Mouse (Mus musculus) layer of hippocampus, postnatal 25 days (tissue): ENCODE data around the gene Nhlrc2. TPM values are rescaled to one million over a fixed set of nuclear protein-coding genes. Genes with fewer than 3 reads are reported as not detected.

Experiments used
- DNase-seq, 2 experiments: peaks; one replicate each; pipeline ENCODE4 v3.0.0; 2022; ENCODE audit warnings: mixed read lengths in 2 of 2, low spot score in 1 of 2; ENCODE audit errors: extremely low spot score in 1 of 2
- total RNA-seq, 2 experiments: library from RNA; stranded (reverse); gene quantifications; 2 replicates each; pipeline ENCODE4 v1.2.3; 2021

The Nhlrc2 gene
- total RNA-seq, 2 experiments from 2014 or later = 10.4 to 12.2 TPM

DNA sequence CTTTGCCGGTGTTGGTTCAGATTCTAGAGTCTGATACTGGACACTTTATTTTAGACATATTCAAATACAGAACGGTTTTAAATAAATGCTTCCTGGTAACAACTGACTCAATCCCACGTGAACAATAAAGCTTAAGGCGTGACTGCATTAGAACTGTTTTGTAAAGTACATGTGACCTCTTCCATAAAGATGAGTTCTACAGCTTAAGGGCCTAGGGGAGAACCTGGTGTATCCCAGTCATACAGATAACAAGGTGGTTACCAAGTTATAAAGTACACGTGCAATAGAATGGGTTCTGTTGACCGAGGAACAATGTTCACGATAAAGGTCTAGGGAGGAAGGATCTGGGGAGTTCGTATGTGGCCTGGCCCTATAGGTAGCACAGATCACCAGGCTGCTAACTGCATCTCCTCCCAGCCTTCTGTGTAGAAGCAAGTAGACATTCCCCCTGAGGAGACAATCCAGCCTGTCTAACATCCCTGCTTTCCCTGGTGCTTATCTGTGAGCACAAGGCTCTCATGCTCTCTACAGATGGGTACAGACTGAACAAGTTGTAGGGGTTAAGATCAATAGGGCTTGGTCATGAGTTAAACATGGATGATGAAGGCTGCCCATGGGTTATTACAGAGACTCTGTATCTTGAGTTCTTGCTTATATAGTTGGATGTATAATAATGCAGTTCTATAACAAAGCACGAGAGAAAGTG is 14.5 kb downstream of the Nhlrc2 start:
- no peak for DNase-seq

DNA sequence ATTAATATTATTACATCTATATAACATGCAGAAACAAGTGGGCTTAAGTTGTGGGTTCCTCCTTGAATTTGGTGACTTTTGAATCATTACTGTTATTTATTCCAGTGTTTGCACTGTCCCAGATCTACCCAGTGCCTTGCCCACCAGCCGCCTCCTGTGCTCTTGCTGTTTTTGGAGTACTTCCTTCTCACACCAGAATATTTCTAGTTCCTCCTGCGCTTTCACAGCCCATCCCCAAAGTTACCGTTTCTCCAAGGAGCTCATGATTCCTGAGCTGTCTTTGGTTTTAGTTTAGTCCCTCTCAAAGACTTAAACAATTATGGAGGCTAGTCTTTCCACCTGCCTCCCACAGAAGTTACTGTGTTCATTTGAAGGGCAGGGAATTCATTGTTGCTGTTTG is 15.4 kb downstream of the Nhlrc2 start:
- DNase-seq = no peak

DNA sequence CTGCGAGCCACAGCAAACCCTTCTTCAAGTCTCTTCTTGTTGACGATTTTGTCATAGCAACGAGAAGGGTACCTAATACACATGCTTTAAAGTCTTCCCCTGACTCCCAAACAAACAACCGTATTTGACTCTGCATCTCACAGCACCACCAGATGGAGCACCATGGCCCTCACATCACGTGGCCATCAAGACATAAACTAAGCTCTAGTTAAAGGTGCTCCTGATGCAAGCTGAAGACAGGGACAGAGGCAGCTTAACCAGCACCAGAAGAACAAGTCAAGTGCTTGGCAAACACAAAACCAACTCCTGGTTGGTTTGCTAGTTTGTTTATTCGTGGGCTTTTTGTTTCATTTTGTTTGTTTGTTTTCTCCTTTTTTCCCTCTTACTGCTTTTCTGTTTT is 17.3 kb downstream of the Nhlrc2 start:
- no peak for DNase-seq

DNA sequence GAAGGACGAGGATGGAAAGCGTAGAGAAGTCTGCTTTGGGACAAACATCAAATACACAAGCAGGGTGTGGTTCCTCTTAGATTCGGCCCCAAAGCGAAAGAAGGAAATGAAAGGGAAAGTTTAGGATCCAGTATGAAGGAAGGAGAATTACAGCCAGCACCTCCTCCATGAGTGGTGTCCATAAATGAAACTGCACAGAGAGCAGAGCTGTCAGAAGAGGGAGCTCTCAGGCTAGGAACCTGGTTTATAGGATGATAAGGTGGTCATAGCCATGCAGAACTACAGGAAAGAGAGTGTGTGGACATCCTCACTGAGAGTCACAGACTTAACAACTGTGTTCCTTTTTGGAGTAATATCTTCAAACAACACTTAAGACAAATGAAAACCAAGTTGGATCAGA is 18.0 kb downstream of the Nhlrc2 start:
- peak in 1 of 2 experiments; percentile 43 for DNase-seq

DNA sequence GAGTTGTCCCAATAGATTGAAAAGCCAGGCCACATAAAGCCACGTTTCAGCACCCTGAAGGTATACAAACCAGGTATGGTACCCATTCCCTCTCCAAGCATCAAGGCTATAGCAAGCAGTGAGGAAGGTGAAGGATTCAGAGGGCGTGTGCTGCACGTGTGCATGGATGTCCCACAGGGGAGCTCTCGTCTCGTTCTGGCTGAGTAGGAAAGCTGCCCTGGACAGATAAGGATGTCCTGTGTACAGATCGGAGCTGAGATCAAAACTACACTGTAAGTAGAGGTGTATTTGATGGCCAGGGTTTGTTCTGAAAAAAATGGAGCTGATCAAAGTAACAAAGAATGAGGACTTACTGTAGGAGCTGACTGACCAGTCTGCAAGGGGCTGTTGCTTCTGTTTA is 18.9 kb downstream of the Nhlrc2 start:
- no peak for DNase-seq

DNA sequence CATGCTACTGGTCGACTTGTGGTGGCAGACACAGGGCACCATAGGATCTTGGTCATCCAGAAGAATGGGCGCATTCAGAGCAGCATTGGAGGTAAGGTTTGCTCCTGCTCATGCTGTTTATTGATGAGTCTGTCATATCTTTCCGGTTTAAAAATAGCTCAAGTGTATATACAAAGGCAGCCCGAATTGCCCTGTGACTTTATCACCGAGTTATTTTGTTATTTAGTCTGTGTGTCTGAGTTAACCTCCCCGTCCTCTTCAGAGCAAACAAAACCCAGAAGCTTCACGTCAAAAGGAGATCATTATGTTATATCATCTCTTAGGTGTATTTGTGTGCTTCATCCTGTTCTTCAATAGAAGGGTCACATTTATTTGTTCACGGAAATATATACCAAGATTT is 22.7 kb downstream of the Nhlrc2 start:
- no peak for DNase-seq

DNA sequence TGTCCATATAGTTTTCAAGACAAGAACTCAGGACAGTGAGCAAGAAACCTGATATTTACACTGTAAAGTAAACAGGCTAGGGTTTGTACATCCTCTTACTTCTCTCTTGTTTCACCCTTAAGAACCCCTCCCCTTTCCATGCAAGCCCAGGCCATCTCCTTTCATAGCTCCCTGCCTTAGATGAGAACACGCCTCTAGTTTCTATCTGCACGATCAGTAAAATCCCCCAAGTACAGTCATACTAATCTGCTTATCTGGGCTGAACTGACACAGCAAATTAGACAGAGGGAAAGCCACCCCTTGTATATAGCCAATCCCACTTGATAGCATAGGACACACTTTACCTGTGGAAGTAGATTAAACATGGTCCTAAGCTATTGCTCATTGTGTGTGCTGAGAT is 23.2 kb downstream of the Nhlrc2 start:
- no peak for DNase-seq

DNA sequence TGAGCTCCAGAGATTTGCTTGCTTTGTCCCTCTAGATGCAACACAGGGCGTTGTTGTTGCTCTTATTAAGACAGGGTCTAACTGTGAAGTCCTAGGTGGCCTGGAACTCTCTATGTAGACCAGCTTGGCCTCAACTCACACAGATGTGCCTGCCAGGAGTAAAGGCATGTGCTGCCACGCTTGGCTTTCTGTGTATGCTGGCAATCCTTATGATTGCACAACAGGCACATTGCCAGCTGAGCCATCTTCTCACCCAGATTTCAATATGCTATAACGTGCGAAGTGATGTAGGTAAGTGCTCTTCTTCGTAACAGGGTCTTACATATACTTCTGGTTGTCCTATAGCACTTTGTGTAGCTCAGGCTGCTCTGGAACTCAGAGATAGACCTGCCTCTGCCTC is 23.9 kb downstream of the Nhlrc2 start:
- DNase-seq = no peak

DNA sequence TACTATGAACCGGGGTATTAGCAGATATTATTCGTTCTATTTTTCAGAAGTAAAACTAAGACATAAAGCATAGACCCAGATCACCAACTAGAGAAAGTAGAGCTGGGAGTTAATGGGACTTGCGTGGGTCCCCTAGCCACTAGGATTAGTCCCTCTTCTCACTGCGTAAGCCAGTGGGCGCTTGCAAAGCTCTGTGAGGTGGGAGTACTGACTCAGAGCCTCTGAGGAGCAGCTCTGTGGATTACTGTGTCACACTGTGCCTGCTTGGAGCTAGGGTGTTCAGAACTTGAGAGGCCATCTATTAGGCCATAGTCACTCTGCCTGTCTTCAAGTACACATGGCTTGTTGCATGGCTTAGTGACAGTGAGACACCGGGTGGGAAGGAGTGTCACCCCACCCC is 25.1 kb downstream of the Nhlrc2 start:
- no peak for DNase-seq

DNA sequence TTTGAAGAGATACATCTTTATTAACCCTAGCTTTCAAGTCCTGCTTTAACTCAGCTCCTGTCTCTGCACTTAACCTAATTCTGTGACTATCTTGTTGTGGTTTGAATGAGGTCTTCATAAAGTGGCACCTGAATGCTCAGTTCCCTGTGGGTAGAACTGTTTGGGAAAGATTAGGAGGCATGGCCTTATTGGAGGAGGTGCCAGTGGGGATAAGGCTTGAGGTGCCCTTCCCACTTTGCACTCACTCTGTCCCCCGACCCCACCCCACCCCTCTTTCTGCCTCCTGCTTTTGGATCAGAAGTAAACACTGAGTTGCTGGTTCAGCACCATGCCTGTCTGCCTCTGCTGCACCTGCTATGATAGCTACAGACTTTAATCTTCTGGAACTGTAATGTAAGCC is 29.7 kb downstream of the Nhlrc2 start:
- no peak for DNase-seq

DNA sequence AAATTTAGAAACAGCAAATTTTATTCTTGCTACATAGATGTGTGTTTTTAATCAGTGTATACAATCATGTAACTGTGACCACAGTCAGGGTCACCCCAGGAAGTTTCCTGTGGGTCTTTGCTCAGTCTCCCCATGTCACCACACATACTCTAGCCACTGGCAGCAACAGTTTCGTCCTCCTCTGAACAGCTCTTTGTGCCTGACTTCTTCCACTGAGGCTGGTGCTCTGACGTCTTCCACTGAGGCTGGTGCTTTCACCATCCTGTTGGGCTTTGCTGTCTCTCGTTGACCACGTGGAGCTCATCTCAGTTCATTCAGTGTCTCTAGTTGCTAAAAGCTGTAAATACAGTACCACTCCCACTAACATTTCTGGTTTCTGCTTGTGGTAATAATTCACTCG is 33.9 kb downstream of the Nhlrc2 start:
- no peak for DNase-seq

DNA sequence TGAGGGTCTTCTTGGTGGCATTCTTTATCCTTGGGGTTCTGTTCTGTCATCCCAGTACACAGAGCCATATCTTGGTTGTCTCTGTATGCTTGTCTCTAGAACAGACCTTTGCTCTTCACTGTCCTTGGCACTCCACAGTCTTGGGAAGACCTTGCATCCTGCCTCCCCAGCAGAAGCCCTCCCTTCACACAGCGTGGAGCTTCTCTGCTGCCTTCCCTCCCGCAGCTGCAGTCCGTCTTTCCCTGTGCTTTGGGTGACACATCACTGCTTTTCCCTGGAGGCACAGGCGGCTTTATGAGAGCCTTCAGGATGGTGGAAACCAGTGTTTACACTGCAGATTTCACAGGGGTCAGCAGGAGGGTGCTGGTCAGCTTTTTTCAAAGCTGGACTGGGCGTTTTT is 35.7 kb downstream of the Nhlrc2 start:
- no peak for DNase-seq

DNA sequence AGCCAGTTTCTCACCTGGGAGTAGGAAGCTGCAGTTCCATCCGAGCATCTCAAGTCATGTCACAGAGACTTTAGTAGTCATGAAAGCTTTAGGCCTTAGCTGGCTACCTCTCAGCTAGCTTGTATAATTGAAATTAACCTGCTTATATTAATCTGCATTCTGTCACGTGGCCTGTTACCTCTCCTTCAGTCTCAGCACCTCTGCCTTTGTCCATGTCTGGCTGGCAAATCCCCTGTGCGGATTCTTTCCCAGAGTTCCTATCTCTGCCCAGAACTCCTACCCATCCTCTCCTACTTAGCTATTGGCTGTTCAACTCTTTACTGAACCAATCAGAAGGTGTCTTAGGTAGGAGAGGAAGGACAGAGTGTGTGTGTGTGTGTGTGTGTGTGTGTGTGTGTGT is 36.2 kb downstream of the Nhlrc2 start:
- DNase-seq = no peak

DNA sequence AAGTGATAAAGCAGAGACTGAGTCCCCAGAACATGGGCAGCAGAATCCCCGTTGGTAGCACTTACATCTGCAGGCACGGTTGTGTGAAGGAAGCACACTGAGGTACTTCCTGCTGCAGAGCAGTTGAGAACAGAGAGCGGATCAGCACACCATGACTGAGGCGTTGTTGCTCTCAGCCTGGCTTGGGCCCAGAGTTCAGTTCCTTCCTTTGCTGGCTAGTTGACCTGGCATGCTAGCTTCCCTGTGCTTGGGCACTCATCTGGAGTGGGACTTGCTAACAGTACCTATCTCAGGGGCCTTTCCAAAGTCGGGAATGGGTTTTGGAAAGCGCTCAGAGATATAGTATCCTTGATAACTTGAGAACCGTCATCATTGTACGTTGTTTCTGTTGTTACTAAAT is 38.3 kb downstream of the Nhlrc2 start:
- no peak for DNase-seq

DNA sequence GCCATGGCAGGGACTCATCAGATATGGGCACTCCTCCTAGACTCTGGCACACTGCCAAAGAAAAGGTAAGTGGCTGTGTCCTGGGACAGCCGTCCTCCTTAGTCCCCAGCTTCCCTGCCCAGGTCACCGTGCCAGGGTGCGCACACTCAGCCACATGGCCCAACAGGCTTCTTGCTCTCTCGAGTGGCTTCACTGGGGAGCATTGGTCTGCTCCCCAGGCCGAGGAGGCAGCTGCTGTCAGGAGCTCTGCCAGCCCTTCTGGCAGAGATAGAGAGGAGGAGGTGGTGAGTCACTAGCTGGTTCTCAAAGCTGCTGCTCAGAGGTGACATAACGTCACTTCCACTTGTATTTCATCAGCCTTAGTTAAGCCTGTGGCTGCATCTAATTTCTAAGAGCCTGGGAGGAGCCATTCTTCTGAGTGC is 40.2 kb downstream of the Nhlrc2 start:
- peak; percentile 16 to 20 for DNase-seq

DNA sequence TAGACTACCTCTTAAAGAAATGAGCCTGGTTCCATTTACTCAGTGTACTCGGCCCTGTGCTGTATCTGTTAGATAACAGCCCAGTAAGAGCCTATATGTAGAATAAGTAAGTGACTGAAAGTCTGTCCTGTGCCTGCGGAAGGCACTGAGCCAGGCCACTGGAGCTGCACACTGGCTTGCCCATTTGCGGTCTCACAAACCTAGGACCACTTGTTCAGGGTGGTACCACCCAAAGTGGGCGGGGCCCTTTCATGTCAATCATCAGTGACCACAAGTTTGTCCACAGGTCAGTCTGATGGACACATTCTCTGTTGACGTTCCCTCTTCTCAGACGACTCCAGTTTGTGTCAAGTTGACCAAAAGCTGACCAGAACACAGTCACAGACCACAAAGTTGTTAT is 40.9 kb downstream of the Nhlrc2 start:
- DNase-seq = no peak

DNA sequence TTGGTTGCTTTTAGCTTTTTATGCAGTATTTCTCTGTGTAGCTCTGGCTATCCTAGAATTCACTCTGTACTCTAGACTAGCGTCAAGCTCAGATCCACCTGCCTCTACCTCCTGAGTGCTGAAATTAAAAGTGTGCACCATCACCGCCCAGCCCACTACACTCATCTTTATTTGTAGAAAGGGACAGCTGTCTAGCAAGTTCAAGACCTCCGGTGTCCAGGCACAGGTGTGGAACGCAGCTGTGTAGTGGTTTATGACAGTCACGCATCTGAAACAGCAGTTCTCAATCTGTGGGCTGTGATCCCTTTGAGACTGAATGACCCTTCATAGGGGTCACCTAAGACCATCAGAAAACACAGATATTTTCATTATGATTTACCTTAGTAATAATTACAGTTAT is 41.4 kb downstream of the Nhlrc2 start:
- no peak for DNase-seq

DNA sequence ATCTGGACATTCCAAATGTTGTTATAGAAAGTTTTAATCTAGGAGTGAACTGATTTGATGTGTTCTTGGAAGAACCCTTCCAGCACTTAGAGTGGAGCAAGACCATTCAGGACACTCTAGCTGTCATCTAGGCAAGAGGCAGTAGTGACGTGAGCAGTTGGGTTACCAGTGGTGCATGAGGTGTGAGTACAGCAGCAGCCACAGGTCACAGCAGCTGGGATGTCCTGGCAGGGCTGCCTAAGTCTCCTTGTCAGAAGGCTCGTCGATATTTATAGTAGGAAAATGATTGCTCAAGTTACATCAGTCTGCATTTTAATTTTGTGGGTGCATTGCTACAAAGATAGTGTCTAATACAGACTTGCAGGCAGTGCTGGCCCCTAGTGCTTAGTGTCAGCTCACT is 42.2 kb downstream of the Nhlrc2 start:
- DNase-seq = no peak

DNA sequence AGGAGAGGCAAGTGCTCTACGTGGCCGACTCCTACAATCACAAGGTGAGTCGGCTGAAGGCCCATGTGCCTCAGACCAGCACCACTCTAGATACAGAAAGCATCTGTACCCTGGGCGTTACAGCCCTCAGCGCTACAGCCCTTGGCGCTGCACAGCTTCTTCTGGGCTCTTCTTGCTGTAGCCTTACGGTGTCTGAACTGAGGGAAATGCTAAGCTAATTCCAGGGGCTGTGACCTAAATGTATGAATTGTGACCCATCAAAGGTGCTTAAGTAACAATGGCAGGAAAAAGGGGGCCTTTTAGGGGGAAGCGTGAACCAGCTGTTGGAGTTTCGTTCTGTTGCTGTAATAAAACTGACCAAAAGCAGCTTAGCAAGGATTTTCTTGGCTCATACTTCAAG is 44.4 kb downstream of the Nhlrc2 start:
- DNase-seq = no peak

DNA sequence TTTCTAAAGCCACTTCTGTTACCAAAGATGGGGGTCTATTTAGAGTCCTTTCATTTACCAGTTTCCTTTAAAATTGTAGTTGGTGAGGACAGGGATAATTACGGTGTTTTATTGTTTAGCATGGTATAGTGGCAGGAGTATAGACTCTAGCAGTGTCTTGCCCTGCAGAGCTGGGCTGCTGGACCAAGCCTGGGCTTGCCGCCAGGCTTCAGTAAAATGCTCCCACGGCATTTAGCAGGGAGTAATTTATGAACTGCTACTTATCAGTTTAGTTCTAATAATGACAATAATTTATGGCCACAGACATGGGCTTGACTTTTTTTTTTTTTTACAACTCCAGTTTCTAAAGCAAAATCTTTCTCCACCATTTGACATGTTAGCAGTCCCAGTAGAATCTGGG is 51.9 kb downstream of the Nhlrc2 start:
- DNase-seq = no peak

DNA sequence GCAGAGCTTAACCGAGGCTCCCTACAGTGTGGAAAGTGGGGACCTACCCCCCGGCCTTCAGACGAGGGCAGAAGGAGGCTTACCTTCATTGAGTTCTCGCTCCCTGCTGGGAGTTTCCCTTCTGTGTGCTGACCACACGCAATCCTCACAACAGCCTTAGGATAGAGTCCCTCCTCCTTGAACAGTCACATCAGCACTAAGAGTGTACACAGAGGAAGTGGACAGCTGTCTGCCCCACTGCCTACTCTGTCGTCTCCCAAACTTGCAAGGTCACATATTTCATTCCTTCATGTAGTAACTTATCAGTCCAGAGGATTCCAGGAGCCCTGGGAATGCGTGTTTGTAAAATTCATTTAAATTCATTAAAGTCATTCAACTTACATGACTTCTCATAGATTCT is 52.7 kb downstream of the Nhlrc2 start:
- DNase-seq = no peak

DNA sequence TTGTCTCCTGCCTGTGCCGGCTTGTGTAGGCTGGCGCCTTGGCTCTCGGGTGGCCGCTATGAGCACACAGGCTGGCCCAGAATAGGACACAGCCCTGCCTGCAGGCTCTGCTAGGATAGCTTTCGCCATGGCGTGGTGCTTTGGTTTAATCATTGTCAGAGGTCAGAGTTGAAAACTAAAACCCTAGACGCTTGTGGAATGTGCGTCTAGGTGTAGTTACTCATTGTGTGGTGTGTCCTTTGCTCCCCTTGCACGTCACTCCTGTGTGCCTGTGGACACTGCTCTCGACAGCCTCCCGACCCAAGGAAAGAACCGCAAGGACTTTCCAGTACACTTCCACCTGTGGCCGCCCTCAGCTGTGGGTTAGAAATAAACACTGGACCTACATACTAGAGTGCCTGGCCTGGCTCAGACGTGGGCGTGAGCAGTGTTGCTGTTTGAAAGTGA is 53.9 kb downstream of the Nhlrc2 start:
- no peak for DNase-seq

DNA sequence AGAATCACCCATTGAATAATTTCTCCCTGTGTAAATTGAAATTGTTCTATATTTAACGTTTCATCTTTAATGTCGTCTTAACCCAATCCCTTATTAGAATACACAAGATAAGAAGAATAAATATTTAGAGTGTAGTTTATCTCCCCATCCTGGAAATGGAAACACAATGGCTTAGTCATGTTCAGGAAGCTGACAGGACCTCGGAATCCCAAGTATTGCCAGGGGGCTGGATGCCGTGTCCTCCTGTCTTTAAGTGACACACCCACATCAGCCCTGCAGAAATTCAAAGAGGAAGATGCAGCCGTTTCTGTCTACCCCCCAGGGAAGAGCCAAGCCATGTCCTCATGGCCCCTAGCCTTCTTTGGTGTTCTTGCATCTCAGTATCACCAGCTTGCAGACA is 60.9 kb downstream of the Nhlrc2 start:
- no peak for DNase-seq
